Mouse (Mus musculus): ENCODE results near the gene 2610002M06Rik. TPM values are rescaled to one million over a fixed set of nuclear protein-coding genes. Genes with fewer than 3 reads are reported as not detected.

Gene 2610002M06Rik
- polyA plus RNA-seq, 1 experiment from 2014 or later = 8.0 TPM

DNA sequence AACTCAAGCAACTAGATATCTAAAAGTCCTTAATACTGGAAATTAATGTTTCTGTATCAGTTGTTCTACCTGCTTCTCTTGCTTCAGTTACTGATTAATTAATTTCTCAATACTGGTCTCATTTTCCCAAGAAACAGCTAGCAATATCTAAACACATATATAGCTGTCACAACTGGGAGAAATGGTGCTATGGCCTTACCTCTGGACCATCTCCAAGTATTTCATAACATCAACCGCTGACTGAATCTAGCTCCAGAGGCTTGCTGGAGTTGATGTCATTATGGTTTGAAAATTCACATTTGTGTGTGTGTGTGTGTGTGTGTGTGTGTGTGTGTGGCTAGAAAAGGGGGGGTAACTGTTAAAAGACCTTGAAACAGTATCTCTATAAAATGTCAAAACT lies 26.0 kb downstream of the 2610002M06Rik start:
- H3K9me3 ChIP-seq (replicated peaks; ENCODE audit: control insufficient read depth, low read length) = no peaks in the 10 kb centered on the region
- H3K4me1 ChIP-seq (ENCODE audit: control insufficient read depth, low read depth, low read length) = no peaks in the 10 kb centered on the region; the same call in 1 of the 2 replicates
- no peak overlapping the region for H3K4me3 ChIP-seq (ENCODE audit: low read depth, low read length)
- no peak overlapping the region for H3K27ac ChIP-seq (ENCODE audit: low read length)
- H3K9ac ChIP-seq (ENCODE audit: low read depth, low read length) = no peak overlapping the region
- H3K36me3 ChIP-seq (ENCODE audit: control insufficient read depth, insufficient read depth) = no peaks in the 10 kb centered on the region
- no peaks in the 10 kb centered on the region for H3K27me3 ChIP-seq (ENCODE audit: control insufficient read depth, insufficient read depth, low read depth, low read length)
- WGBS (ENCODE audit: insufficient replicate concordance) = 59% methylated on average over 1 of the region's 1 CpGs
- no peak for ATAC-seq (ENCODE audit: low read depth)
- H3K4me2 ChIP-seq (ENCODE audit: low read depth, low read length) = no peak overlapping the region

- H3K4me1 ChIP-seq (ENCODE audit: control insufficient read depth, low read depth, low read length) = no peaks in the 10 kb centered on the region
- H3K36me3 ChIP-seq (ENCODE audit: control insufficient read depth, insufficient read depth) = no peaks in the 10 kb centered on the region
- no peak for ATAC-seq (ENCODE audit: low read depth)
- 12% methylated on average over 3 of the region's 3 CpGs for WGBS (ENCODE audit: insufficient replicate concordance)
- no peak overlapping the region for H3K4me2 ChIP-seq (ENCODE audit: low read depth, low read length)
- no peak overlapping the region for H3K9ac ChIP-seq (ENCODE audit: low read depth, low read length)
- H3K27me3 ChIP-seq (ENCODE audit: control insufficient read depth, insufficient read depth, low read depth, low read length) = no peaks in the 10 kb centered on the region
- H3K9me3 ChIP-seq (replicated peaks; ENCODE audit: control insufficient read depth, low read length) = no peaks in the 10 kb centered on the region
- H3K27ac ChIP-seq (ENCODE audit: low read length) = no peak overlapping the region
- H3K4me3 ChIP-seq (ENCODE audit: low read depth, low read length) = no peak overlapping the region
Measured at GRCm38 (mm10) chrX:107767896-107768295, 48.2 kb downstream of the 2610002M06Rik start.

Other genes with a start within 250 kb of the 2610002M06Rik start
- not detected in 2 replicates for gene Tbx22, start 148.4 kb downstream of the 2610002M06Rik start, polyA plus RNA-seq (2015; fragmentation: Nextera tagmentation; extraction: Ambion mirVana)
- not detected in 2 replicates for gene Tent5d, start 23.7 kb downstream of the 2610002M06Rik start, polyA plus RNA-seq (2015; fragmentation: Nextera tagmentation; extraction: Ambion mirVana)
- gene Gm732, start 132.1 kb upstream of the 2610002M06Rik start, polyA plus RNA-seq (2015; fragmentation: Nextera tagmentation; extraction: Ambion mirVana) = not detected in 2 replicates

Measured in liver, embryonic 16.5 days (tissue).